Mouse (Mus musculus): ENCODE measurements at regions not wholly inside any gene's neighbourhood (a gene's known extent, or its start where the extent isn't known, plus 50 kb on each side); places are given as distances from the start of the nearest gene placed in this dataset.

DNA sequence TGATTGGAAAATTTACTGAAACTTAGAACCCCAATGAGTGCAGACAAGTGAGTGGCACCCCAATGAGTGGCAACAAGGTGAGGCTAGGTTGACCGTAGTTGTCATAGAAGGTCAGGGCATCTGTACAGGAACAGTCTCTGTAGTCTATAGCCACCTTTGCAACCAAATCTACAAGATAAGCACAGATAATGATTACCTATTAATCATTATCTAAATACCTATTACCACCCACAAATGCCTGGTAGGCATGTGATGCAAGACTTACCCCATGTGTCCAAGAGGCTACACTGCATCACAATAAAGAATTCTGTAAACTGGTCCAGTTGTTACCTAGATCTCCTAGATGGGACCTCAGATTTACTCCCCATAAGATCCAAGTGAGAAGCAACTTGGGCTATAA, 778.7 kb downstream of the Cntnap5b start:
- no peak for DNase-seq

DNA sequence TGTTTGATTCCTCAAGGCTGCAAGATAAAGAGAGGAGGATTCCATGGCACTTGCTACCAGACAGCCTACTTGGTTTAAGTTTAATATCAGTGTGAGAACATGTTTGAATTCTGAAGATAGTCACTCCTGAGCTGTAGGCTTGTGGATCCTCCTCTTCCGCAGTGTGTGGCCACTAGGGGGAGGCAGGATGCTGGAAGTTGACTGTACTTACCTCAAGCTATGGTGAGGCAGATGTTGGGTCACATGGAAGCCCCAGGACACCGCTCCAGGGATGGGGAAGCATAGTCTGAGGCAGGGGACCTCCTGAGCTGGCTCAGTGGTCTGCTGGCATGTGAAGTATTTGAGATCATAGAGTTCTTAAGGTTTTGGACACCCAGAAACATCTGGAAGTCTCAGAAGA, 784.4 kb downstream of the Cntnap5b start:
- peak; percentile 1 to 46 for DNase-seq

Data from kidney, adult 8-10 months (tissue).